Mouse (Mus musculus): Measurements from ENCODE around the gene Gm10718.
"Not testable (repeated sequence)": the region's sequence is repeated elsewhere in the genome, so short reads cannot be mapped to it uniquely, and the experiment has no call there.

The Gm10718 gene

GRCm38 (mm10) chr9:3024912-3025467 lies 1.6 kb downstream of the Gm10718 start, which contains the start of gene Gm10717:
Gm10717 (plus strand) TSS chr9:3025417.
- not testable (repeated sequence) for DNase-seq (ENCODE audit: extremely low read depth, low read depth, low spot score)

- DNase-seq (ENCODE audit: extremely low read depth, low read depth, low spot score), result not testable (repeated sequence)
These were observed 2.3 kb downstream of the Gm10718 start for GRCm38 (mm10) chr9:3025653-3026052.

GRCm38 (mm10) chr9:3026136-3026535 lies 2.8 kb downstream of the Gm10718 start:
- DNase-seq (ENCODE audit: extremely low read depth, low read depth, low spot score), result not testable (repeated sequence)

GRCm38 (mm10) chr9:3026741-3027140 lies 3.4 kb downstream of the Gm10718 start:
- DNase-seq (ENCODE audit: extremely low read depth, low read depth, low spot score), result not testable (repeated sequence)

- peak; percentile 42 for DNase-seq (ENCODE audit: extremely low read depth, low read depth, low spot score)
These were observed 3.9 kb downstream of the Gm10718 start for GRCm38 (mm10) chr9:3027200-3027599.

GRCm38 (mm10) chr9:3029276-3030000 lies 6.1 kb downstream of the Gm10718 start:
- DNase-seq (ENCODE audit: extremely low read depth, low read depth, low spot score), result not testable (repeated sequence)

GRCm38 (mm10) chr9:3030677-3031318 lies 7.5 kb downstream of the Gm10718 start:
- DNase-seq (ENCODE audit: extremely low read depth, low read depth, low spot score), result peak; percentile 100

GRCm38 (mm10) chr9:3034299-3034698 lies 11.0 kb downstream of the Gm10718 start, which contains the start of gene Gm17535:
Gm17535 (plus strand) TSS chr9:3034599.
- not testable (repeated sequence) for DNase-seq (ENCODE audit: extremely low read depth, low read depth, low spot score)

- DNase-seq (ENCODE audit: extremely low read depth, low read depth, low spot score), result not testable (repeated sequence)
These were observed 13.2 kb downstream of the Gm10718 start, which contains the start of gene Gm10715 for GRCm38 (mm10) chr9:3036577-3036976. Gm10715 (plus strand) TSS chr9:3036877.

- not testable (repeated sequence) for DNase-seq (ENCODE audit: extremely low read depth, low read depth, low spot score)
These were observed 14.8 kb downstream of the Gm10718 start for GRCm38 (mm10) chr9:3038161-3038560.

All from fat pad, adult 2 months (tissue).